Mouse (Mus musculus) subcutaneous adipose tissue, adult 2 months (tissue): ENCODE data around the gene Egln2. TPM values are rescaled to one million over a fixed set of nuclear protein-coding genes. Genes with fewer than 3 reads are reported as not detected.

ENCODE experiments used
- polyA plus RNA-seq: library from polyadenylated mRNA; depleted of rRNA; stranded (reverse); fragments of >200 nt; gene quantifications from 2 replicates; pipeline ENCODE4 v1.2.3, GENCODE M21; 2012; ENCODE audit warnings: low replicate concordance; rRNA removed

The Egln2 gene
- 83.5 and 96.6 TPM in 2 replicates for polyA plus RNA-seq

DNA sequence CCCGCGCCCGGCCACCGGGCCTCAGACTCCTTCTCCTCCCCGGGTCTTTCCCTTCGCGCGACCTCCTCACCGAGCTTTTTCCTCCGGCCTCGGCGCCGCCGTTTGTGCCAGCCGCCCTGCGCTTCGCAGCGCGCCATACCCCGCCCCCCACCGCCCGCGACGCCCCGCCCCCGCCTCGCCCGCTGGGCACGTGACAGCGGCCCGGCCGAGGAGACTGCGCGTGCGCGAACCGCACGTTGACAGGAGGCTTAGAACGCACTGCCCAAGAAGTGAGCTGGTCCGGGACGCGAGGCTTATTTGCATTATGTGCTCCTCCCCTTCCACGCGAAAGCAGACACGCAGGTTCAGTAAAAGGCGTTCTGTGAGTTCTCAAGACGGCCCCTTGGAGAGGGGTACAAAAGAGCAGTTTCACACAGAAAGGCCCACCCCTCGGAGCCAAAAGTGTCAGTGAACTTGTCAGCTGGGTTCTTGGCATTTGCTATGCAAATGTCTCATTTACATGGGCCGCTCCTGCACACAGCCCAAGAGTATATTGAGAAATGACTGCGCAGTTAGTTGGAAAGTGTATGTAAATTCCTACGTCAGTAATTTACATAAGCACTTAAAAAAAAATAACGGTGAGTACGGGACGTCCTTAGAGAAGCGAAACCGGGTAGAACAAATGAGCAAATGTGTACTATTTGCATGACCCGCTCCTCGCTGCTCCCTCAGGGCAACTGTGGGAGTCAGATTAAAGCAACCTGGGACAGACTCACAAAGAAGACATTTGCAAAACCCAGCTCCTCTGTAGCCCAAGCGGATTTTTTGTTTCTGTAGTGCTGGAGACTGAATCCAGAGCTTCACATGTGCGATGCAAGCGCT, at the start of gene Egln2:
Gene Egln2 (minus strand): TSS at position 189 of the 861 bp plus-strand sequence.

GRCm38 (mm10) chr7:27195681-27196611, 29.3 kb upstream of the Egln2 start, which contains the start of the genes BC024978 and Snrpa:
BC024978 (plus strand) TSS chr7:27195781.
Snrpa (minus strand) TSS chr7:27196271.

DNA sequence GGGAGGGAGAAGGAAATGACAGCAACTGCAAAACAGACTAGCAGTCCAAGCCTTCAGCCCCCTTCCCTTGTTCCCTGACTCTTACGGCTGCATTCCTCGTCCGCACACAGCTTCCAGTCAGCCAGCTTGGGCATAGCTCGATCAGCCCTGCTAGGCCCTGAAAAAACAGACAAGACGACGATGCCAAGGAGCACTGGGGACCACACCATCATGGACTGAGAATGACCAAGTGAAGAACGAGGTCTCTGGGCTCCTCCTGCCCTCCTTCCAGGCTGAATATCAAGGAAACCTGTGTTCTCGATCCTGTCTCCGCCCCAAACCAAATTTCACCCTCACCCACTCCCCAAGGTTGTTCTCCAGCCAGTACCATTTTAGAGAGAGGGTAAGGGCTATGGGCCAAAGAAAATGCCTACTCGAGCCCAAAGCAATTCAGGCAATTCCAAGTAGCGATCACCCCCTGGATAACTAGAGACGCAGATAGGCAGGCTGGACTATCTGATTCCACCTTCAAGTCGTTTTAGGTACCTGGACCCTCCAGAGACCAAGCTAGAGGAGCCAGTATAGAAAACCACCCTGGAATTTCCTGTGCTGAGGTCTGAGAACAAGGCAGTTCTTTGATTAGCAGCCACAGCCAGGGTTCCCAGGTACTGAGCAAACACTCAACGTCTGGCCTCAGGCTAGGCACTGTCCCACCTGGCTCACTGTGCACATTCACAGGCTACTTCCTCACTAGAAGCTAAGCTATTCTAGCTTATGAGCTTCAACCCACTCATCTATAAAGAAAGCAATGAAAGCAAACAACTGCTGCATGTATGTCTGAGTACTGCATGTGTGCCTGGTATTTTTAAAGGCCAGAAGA, 14.5 kb upstream of the Egln2 start, which contains the start of the genes Gm21983 and Mia:
Gene Gm21983 (minus strand): TSS at position 250 of the 859 bp plus-strand sequence.
Gene Mia (minus strand): TSS at position 321 of the 859 bp plus-strand sequence.

DNA sequence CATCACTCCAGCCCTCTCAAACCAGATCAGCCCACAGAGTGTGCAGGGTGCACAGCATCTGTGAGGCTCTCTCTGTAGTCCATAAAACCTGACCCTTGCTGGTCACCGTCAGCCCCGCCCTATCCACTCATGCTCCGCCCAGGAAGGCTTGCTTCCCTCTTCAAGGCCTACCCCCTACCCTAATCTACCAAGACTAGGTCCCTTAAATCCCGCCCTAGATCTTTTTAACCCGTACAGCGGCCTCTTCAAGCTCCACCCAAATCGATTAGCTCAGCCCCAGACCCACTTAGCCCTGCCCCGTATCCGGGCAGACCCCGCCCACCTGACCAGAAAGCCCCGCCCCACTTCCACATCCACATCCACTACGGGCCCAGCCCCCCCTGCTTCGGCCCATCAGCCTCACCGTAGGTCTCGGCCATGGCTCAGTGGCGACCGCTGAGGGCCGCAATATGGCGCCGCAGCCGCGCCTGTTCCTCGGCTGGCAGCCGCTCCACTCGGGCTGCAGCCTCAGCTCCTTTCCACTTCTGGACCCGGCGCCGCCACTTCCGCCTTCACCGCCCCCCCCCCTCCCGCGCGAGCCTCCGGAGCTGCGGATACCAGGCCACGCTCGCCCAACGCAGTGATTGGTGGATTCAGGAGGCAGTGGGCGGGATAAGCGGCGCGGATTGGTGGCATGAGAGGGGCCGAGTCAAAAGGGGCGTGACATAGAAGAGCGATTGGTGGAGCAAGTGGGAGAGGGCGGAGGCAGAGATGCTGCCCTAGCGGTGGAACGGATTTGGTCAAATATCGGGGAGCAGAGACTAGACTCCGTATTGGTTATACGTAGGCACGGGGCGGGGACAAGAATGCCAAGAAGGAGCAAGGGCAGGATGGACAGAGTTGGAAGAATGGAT, 12.0 kb upstream of the Egln2 start, which contains the start of gene Rab4b:
Gene Rab4b (minus strand): TSS at position 573 of the 893 bp plus-strand sequence.

GRCm38 (mm10) chr7:27153205-27153764, 13.3 kb downstream of the Egln2 start, which contains the start of gene Cyp2t4:
Cyp2t4 (plus strand) TSS chr7:27153714.

DNA sequence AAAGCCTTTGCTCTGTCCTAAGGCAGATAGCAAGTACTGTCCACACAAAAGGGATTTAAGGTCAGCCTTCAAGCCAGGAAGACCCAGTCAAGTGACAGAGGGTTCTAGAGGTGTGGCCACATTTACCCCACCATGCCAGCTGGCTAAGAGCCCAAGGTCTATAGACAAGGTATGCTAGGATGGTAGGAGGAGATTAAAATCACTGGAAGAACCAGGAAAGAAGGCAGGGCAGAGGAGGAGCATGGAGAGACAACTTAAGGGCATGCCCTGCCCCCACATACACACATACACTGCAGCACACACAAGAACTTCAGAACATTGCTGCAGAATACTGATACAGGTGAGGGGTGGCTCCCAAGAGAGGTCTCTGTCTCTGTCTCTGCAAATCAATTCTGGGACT, 46.9 kb downstream of the Egln2 start, which contains the start of gene Cyp2f2:
Gene Cyp2f2 (plus strand): TSS at position 234 of the 400 bp plus-strand sequence.

Other genes starting within 250 kb of the Egln2 start
- not detected in 2 replicates for gene Cyp2a22, start 227.4 kb downstream of the Egln2 start, polyA plus RNA-seq
- 0.06 and 0.24 TPM in 2 replicates for gene Cyp2a12, start 137.7 kb downstream of the Egln2 start, polyA plus RNA-seq
- 9.0 and 14.8 TPM in 2 replicates for gene Cyp2f2, start 46.9 kb downstream of the Egln2 start, polyA plus RNA-seq
- not detected in 2 replicates for gene Cyp2t4, start 13.1 kb downstream of the Egln2 start, polyA plus RNA-seq
- gene Rab4b, start 12.1 kb upstream of the Egln2 start, polyA plus RNA-seq: 77.9 and 79.4 TPM in 2 replicates
- gene Gm21983, start 14.3 kb upstream of the Egln2 start, polyA plus RNA-seq: 0.17 TPM in 1 of 2 replicates, not detected in the other
- gene Mia, start 14.4 kb upstream of the Egln2 start, polyA plus RNA-seq: 1.1 TPM in 1 of 2 replicates, not detected in the other
- 20.1 and 21.9 TPM in 2 replicates for gene BC024978, start 29.0 kb upstream of the Egln2 start, polyA plus RNA-seq
- 111 and 233 TPM in 2 replicates for gene Snrpa, start 29.5 kb upstream of the Egln2 start, polyA plus RNA-seq
- gene Itpkc, start 61.9 kb upstream of the Egln2 start, polyA plus RNA-seq: 7.3 and 14.0 TPM in 2 replicates
- gene Coq8b, start 66.2 kb upstream of the Egln2 start, polyA plus RNA-seq: 50.2 and 54.2 TPM in 2 replicates
- 30.1 and 76.4 TPM in 2 replicates for gene Numbl, start 91.6 kb upstream of the Egln2 start, polyA plus RNA-seq
- gene Ltbp4, start 170.9 kb upstream of the Egln2 start, polyA plus RNA-seq: 418 and 455 TPM in 2 replicates
- 52.2 and 84.5 TPM in 2 replicates for gene Shkbp1, start 189.2 kb upstream of the Egln2 start, polyA plus RNA-seq
- gene Gm20479, start 190.6 kb upstream of the Egln2 start, polyA plus RNA-seq: 3.5 TPM in 1 of 2 replicates, not detected in the other